Mouse (Mus musculus) brain, adult 2 months (tissue): ENCODE measurements around the gene Plb1.

Experiments
- DNase-seq: peaks from one replicate; pipeline ENCODE4 v3.0.0; 2011; ENCODE audit warnings: low read depth, low spot score

Plb1 gene

GRCm38 (mm10) chr5:32332591-32332990 lies 100.1 kb downstream of the Plb1 start:
- no peak for DNase-seq

DNA sequence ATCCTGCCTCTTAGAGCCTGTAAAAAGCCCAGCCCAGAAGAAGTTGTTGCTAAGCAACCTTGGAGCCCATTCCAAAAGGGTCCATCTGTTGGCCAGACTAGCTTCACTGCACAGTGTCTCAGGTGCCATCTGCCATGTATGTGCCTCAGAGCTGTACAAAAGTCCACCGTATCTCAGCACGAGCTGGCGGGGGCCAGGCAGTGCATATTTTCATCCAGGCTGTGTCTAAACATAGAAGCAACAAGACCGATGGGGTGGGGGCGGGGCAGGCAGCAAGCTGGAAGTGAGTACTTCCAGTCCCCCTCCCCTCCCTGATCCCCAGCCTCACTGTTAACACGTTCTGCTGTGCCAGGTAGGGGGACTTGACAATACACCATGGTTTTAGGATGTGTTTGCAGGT lies 102.7 kb downstream of the Plb1 start:
- peak; percentile 99 for DNase-seq

DNA sequence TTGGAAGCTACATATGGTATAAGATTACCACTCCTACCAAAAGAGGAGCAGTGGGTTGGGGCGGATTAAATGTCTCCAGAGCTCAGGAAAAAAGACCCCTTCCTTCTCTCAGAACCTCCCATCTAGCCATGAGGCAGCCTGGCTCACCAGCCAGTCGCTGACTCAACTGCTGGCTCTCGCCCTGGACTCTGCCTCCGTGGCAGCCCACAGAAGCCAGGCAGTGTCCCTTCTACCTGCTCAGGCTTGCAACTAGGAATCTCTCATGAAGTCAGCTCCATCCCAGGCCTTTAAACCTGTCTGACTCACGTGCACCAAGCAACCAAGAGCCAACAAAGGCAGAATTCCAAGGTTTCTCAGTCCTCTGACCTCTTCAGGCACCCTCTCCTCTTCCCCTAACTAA lies 103.6 kb downstream of the Plb1 start:
- DNase-seq: peak; percentile 86

GRCm38 (mm10) chr5:32337336-32337735 lies 104.8 kb downstream of the Plb1 start:
- no peak for DNase-seq

GRCm38 (mm10) chr5:32338339-32338738 lies 105.8 kb downstream of the Plb1 start:
- DNase-seq: peak; percentile 37

DNA sequence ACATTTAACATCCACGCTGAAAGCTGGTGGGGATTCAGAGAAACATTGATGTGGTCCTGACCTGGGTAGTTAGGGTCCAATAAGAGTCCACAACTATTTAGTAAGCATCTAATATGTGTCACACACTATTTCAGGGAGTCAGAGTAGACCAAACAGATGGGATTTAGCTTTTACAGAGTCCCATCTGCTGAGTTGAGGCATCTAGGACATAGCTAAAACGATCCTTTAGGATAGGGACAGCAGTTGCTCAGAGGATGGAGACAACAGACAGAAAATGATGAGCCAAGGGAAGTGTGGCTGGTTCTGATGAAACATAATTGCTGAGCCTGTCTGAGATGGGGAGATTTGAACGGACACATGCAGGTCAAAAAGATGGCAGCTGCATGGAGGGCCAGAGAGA lies 106.3 kb downstream of the Plb1 start:
- DNase-seq: peak; percentile 82

GRCm38 (mm10) chr5:32340246-32340645 lies 107.7 kb downstream of the Plb1 start:
- no peak for DNase-seq

- DNase-seq: no peak
Measured at GRCm38 (mm10) chr5:32342711-32343285, 110.3 kb downstream of the Plb1 start.

GRCm38 (mm10) chr5:32346025-32346912 lies 113.8 kb downstream of the Plb1 start:
- peak; percentile 96 for DNase-seq

- no peak for DNase-seq
Measured at GRCm38 (mm10) chr5:32349718-32350117, 117.2 kb downstream of the Plb1 start.

GRCm38 (mm10) chr5:32350551-32351256 lies 118.2 kb downstream of the Plb1 start:
- DNase-seq: peak; percentile 29

GRCm38 (mm10) chr5:32351721-32352465 lies 119.4 kb downstream of the Plb1 start:
- DNase-seq: no peak

- no peak for DNase-seq
Measured at GRCm38 (mm10) chr5:32352845-32353244, 120.3 kb downstream of the Plb1 start.

DNA sequence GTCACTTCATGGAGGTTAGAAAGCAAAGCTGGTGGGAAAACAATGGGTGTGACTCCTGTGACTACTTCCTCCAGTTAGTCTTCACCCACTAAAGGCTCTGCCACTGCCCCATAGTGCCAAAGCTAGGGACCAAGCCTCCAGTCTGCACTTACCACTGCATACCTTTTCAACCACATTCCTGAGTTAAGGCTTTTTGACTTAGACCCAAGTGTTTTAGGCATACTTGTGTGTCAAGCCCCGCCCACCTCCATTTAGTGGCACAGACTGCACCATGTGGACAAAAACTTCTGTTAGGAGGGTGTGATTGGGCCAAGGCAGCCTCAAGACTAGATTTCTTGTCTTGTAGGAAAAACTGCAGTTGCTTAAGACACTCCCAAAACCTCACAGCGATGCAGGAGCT lies 120.8 kb downstream of the Plb1 start:
- no peak for DNase-seq

- no peak for DNase-seq
Measured at GRCm38 (mm10) chr5:32360511-32360910, 128.0 kb downstream of the Plb1 start.

- peak; percentile 85 for DNase-seq
Measured at GRCm38 (mm10) chr5:32361441-32362235, 129.1 kb downstream of the Plb1 start.

- peak; percentile 66 for DNase-seq
Measured at GRCm38 (mm10) chr5:32369391-32369790, 136.9 kb downstream of the Plb1 start.

DNA sequence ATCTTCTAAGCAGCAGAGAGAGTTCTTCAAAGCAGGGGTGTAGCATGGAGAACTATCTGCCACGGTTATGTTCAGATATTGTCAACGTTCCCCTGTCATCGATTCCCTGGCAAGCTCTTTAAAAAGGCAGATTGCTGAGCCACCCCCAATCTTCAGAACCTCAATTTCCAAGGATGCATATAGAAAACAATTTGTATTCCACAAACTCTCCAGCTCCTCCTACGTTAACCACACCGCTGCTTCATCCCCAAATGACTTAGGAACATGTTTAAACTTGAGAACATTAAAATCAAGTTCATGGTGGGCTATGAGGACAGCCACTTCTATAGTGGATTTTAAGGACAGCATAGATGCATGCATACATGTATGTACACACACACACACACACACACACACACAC lies 138.7 kb downstream of the Plb1 start:
- peak; percentile 68 for DNase-seq

DNA sequence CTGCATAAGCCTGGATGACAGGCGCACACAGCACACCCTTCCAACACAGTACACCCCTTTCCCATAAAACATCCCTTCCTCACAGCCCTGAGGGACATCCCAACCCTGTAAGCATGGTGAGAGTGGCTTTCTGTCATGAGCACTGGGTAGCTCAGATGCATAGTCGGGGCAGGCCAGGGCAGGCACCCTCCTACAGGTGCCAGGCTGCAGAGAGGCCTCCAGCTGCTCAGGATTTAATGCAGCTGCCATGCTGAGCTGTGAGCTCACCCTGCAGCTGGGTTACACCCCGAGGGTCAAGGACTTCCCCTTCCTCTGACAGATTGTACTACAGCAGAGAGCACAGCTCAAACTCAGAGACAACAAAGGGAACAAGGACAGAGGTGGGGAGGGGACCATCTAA lies 146.0 kb downstream of the Plb1 start:
- no peak for DNase-seq

- DNase-seq: no peak
Measured at GRCm38 (mm10) chr5:32388656-32389055, 156.1 kb downstream of the Plb1 start.

- DNase-seq: peak; percentile 56
Measured at GRCm38 (mm10) chr5:32390295-32390694, 157.8 kb downstream of the Plb1 start.
